Mouse (Mus musculus) C2C12 (cell line): ENCODE measurements around the gene Tesk1. TPM values are rescaled to one million over a fixed set of nuclear protein-coding genes. Genes with fewer than 3 reads are reported as not detected.

Source experiments
- H3K27me3 ChIP-seq: one replicate; pipeline ENCODE4 v1.6.1; 2011; ENCODE audit not compliant: control insufficient read depth, insufficient read depth, insufficient read length
- H3K36me3 ChIP-seq: one replicate; pipeline ENCODE4 v1.6.1; 2011; ENCODE audit not compliant: control insufficient read depth, insufficient read depth
- H3K4me3 ChIP-seq: one replicate; pipeline ENCODE4 v1.5.1; 2011; ENCODE audit warnings: mild to moderate bottlenecking, control low read depth; ENCODE audit not compliant: poor library complexity, insufficient read depth, severe bottlenecking
- H3K79me2 ChIP-seq: one replicate; pipeline ENCODE4 v1.6.1; 2011; ENCODE audit not compliant: control insufficient read depth, insufficient read depth
- H3K79me3 ChIP-seq: one replicate; pipeline ENCODE4 v1.6.1; 2011; ENCODE audit warnings: low read depth, control low read depth
- H3ac ChIP-seq: one replicate; pipeline ENCODE3; 2011; ENCODE audit warnings: low read depth; ENCODE audit not compliant: control insufficient read depth, insufficient read length
- CEBPB ChIP-seq: IDR thresholded peaks from one replicate; pipeline ENCODE4 v1.6.1; 2011; ENCODE audit warnings: low read depth, mild to moderate bottlenecking, control low read depth, moderate library complexity
- CTCF ChIP-seq: IDR thresholded peaks from one replicate; pipeline ENCODE4 v1.5.1; 2011; ENCODE audit not compliant: control insufficient read depth, insufficient read depth, insufficient read length
- FOSL1 ChIP-seq: IDR thresholded peaks from one replicate; pipeline ENCODE4 v1.8.0; 2011; ENCODE audit warnings: mild to moderate bottlenecking, low read length; ENCODE audit not compliant: poor library complexity, insufficient read depth, severe bottlenecking
- MAX ChIP-seq: IDR thresholded peaks from one replicate; pipeline ENCODE4 v1.6.1; 2011; ENCODE audit warnings: mild to moderate bottlenecking, control low read depth
- MYOD1 ChIP-seq: IDR thresholded peaks from one replicate; pipeline ENCODE4 v1.6.1; 2011; ENCODE audit warnings: low read depth; ENCODE audit not compliant: control insufficient read depth, insufficient read length
- MYOG ChIP-seq: IDR thresholded peaks from one replicate; pipeline ENCODE4 v1.6.1; 2011; ENCODE audit not compliant: control insufficient read depth, insufficient read length; ENCODE audit errors: extremely low read depth
- USF1 ChIP-seq: IDR thresholded peaks from one replicate; pipeline ENCODE4 v1.6.1; 2011; ENCODE audit warnings: low read depth, mild to moderate bottlenecking, control low read depth, moderate library complexity
- polyA plus RNA-seq: library from polyadenylated mRNA; unstranded; fragments of >200 nt; fragmentation: generic; extraction: Trizol; gene quantifications from one replicate; pipeline ENCODE4 v1.2.1, GENCODE M21; 2012; ENCODE audit warnings: missing spikeins

Tesk1 gene
- polyA plus RNA-seq, 1 experiment = 28.9 TPM

- TF ChIP-seq MYOG (no peak), MYOD1 (no peak), MAX (no peak), CTCF (no peak), USF1 (no peak), FOSL1 (no peak), CEBPB (no peak)
- Histone ChIP-seq H3K79me3 (no peaks in the 10 kb centered on the region), H3K79me2 (no peaks in the 10 kb centered on the region), H3ac (no peak overlapping the region), H3K36me3 (peaks cover 27% of the 10 kb centered on the region), H3K4me3 (no peak overlapping the region), H3K27me3 (no peaks in the 10 kb centered on the region)
Observed at GRCm38 (mm10) chr4:43423267-43423934, 18.3 kb upstream of the Tesk1 start.

GRCm38 (mm10) chr4:43424072-43424471 lies 17.7 kb upstream of the Tesk1 start:
- Histone ChIP-seq H3K4me3 (no peak overlapping the region), H3K79me3 (no peaks in the 10 kb centered on the region), H3K36me3 (peaks cover 25% of the 10 kb centered on the region), H3K79me2 (no peaks in the 10 kb centered on the region), H3K27me3 (no peaks in the 10 kb centered on the region), H3ac (no peak overlapping the region)
- no peak for TF ChIP-seq MYOD1
- TF ChIP-seq MAX = no peak
- TF ChIP-seq FOSL1 = no peak
- TF ChIP-seq USF1 = no peak
- TF ChIP-seq CTCF = no peak
- TF ChIP-seq CEBPB = no peak
- no peak for TF ChIP-seq MYOG

GRCm38 (mm10) chr4:43425197-43425596 lies 16.5 kb upstream of the Tesk1 start:
- H3K79me3 ChIP-seq = no peaks in the 10 kb centered on the region
- H3ac ChIP-seq = no peak overlapping the region
- H3K79me2 ChIP-seq = no peaks in the 10 kb centered on the region
- H3K36me3 ChIP-seq = peaks cover 25% of the 10 kb centered on the region
- H3K4me3 ChIP-seq = no peak overlapping the region
- TF ChIP-seq MYOG = no peak
- TF ChIP-seq MYOD1 = no peak
- no peak for TF ChIP-seq FOSL1
- no peak for TF ChIP-seq CEBPB
- no peak for TF ChIP-seq MAX
- TF ChIP-seq CTCF = no peak
- no peak for TF ChIP-seq USF1
- no peaks in the 10 kb centered on the region for H3K27me3 ChIP-seq

GRCm38 (mm10) chr4:43425648-43426380 lies 15.9 kb upstream of the Tesk1 start:
- no peaks in the 10 kb centered on the region for H3K27me3 ChIP-seq
- H3K4me3 ChIP-seq = no peak overlapping the region

GRCm38 (mm10) chr4:43426487-43426886 lies 15.3 kb upstream of the Tesk1 start:
- H3K79me3 ChIP-seq = no peaks in the 10 kb centered on the region
- no peak overlapping the region for H3ac ChIP-seq
- peaks cover 25% of the 10 kb centered on the region for H3K36me3 ChIP-seq
- TF ChIP-seq MAX = no peak
- no peak for TF ChIP-seq MYOD1
- no peak for TF ChIP-seq MYOG
- TF ChIP-seq CEBPB = no peak
- TF ChIP-seq FOSL1 = no peak
- no peak for TF ChIP-seq CTCF
- TF ChIP-seq USF1 = no peak
- no peak overlapping the region for H3K4me3 ChIP-seq
- H3K79me2 ChIP-seq = no peaks in the 10 kb centered on the region
- no peaks in the 10 kb centered on the region for H3K27me3 ChIP-seq

More at GRCm38 (mm10) chr4:43425648-43426380, 15.9 kb upstream of the Tesk1 start:
- TF ChIP-seq USF1 = no peak
- no peak for TF ChIP-seq CEBPB
- no peak for TF ChIP-seq MYOD1
- no peak for TF ChIP-seq FOSL1
- TF ChIP-seq CTCF = no peak
- TF ChIP-seq MYOG = no peak
- TF ChIP-seq MAX = no peak
- H3ac ChIP-seq = no peak overlapping the region
- no peaks in the 10 kb centered on the region for H3K79me3 ChIP-seq
- no peaks in the 10 kb centered on the region for H3K79me2 ChIP-seq
- peaks cover 25% of the 10 kb centered on the region for H3K36me3 ChIP-seq
